Mouse (Mus musculus) adrenal gland, adult 2 months (tissue): Measurements from ENCODE around the gene Rbms1. TPM values are rescaled to one million over a fixed set of nuclear protein-coding genes. Genes with fewer than 3 reads are reported as not detected.

Source experiments
- DNase-seq: peaks from one replicate; pipeline ENCODE4 v3.0.0; 2021
- polyA plus RNA-seq: library from polyadenylated mRNA; depleted of rRNA; stranded (reverse); fragments of >200 nt; gene quantifications from 2 replicates; pipeline ENCODE4 v1.2.3, GENCODE M21; 2012; rRNA removed
- total RNA-seq, 2 experiments: library from RNA; stranded (reverse); gene quantifications; 2 replicates each; pipeline ENCODE4 v1.2.3; 2021

Gene Rbms1
- total and polyA plus RNA-seq, 3 experiments, result 58.6 to 119 (median 60.1) TPM

DNA sequence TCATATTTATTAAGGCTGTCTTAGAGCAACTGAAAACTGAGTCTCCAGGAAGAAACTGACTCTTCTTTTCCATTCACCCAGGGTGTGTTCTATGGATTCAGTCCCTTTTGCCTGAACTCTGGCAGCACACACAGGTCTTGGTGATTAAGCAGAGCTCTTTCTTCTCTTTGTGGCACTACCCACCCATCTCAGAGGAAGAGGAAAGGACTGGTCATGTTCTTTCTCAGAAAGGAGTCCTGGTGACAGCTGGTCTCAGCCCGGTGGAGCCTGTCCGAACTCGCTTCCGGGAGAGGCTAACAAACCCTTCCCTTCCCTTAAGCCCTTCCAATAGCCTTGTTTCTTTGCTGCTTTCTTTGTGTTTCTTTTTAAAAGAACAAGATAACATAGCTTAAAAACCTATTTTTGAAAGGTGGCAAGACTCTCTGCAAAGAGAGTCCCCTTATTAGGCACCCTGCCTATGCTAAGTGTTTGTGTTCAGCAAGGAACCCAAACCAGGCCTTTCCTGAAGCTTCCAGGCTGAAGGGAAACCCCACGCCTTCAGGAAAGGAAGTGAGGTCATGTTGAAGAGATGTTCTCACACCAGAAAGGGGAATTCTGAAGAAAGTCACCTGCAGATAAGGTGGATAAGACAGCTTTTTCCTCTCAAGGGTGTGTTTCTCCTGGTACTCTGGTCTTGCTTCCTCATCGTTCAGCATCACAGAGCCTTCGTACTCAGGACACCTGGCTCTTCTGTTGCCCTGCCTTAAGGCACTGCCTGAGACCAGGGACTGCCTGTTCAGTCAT lies 251.7 kb downstream of the Rbms1 start:
- no peak for DNase-seq

DNA sequence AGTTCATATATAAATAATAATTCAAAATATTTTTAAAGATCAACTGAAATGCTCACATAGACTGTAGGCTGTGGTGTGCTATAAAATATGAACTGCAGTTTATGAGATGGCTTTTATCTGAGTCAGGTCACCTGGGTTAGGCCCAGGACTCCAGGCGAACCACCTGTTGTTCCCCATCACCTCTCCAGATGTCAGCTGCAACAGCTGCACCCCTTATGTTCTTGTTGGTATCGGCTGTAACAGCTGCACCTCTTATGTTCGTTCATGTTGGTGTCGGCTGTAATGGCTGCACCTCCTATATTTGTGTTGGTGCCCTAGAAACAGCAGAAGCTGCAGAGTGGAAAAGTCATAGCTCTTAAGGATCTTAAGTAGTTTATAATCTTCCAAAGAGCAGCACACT lies 252.7 kb downstream of the Rbms1 start:
- DNase-seq, result no peak

DNA sequence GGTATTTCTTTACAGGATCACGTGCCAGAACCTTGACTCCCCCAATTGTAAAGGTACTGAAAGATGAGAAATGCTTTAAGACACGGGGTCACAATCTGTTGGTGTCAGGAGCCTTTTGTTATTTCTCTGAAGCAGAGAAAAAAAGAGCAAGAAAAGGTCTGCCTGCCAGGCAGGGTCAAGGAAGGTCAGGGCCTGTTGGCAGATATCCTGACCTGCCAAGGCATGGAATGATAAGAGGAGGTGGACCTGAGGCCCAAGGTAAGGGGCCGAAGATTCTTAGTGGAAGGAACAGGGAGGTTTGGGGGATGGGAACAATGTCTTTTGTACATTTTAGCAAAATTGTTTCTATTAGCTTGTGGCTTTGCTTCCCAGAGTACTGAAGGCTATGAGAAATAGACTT lies 254.3 kb downstream of the Rbms1 start:
- DNase-seq, result no peak

DNA sequence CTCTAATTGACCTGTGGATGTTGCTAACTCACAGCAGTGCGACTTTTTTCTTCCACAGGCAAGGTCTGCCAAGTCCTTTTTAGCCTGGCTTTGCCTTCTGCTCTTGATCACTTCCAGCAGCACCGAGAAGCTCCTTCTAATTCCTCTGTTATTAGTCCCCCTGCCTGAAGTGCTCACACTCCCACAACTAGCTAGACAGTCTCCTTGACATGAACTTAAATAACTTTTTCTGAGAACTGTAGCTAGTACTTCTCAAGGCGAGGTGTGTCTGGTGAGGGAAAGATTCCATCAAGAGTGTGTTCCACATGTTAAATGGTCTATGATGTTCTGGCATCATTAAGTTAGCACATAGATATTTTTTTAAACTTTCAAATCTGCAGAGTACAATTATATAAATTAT lies 256.1 kb downstream of the Rbms1 start:
- no peak for DNase-seq

DNA sequence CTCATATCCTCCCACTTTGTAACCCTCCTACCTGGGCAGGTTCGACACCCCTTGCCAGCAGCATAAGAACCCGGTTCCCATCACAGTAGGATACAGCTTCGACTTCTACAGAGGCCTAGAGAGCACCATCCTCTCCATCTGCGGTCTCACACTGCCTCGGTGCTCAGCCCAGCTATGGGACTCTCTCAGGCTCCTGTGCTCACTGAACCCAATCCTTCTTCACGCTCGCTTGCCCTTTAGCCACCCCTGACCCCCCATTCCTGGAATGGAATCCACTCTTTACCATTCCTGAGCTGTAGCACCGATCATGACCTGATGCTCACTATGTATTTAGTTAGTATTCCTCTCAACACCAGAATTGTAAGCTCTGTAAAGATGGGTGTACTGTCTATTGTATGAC lies 257.6 kb downstream of the Rbms1 start:
- DNase-seq, result no peak

DNA sequence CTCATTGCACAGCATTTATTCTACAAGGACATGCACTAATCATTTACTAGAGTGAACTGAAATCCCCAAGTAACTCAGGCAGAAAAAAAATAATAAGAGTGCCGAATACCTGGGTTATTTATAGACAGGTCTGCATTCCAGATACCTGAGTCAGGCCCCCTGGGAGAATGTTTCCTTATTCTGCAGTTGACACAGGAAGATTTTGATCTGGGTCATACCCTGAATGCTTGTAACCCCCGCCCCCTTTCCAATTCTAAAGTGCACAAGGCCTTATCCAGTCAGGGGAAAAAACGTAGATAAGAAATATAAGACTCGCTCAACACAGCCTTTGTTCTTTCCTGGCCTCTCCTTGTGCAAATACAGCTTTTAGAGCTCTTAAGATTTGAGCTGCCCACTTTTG lies 259.7 kb downstream of the Rbms1 start:
- DNase-seq, result no peak

DNA sequence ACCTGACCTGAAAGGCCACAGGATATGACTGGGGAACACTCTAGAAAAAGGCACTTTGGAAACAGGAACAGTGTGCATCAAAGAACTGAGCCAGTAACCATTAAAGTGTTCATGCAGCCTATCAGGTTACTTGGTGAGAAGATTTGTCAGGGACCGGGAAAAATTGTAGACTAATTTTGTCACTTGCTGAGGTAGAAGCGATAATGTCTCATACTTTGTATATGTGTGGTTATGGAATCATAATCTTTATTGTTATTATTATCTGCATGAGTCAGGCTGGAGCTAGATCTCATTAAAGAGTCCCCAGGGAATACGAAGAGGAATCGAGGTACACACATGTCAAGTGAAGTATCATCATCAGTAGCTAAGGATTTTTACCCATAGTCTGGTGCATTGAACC lies 262.0 kb downstream of the Rbms1 start:
- DNase-seq, result no peak

Other genes with a start within 250 kb of the Rbms1 start
- not detected for gene Itgb6, start 240.5 kb downstream of the Rbms1 start, total RNA-seq
- not detected in 2 replicates for gene Itgb6, start 240.5 kb downstream of the Rbms1 start, polyA plus RNA-seq